Mouse (Mus musculus) neural tube, embryonic 14.5 days (tissue): ENCODE results near the gene Bcas3. TPM values are rescaled to one million over a fixed set of nuclear protein-coding genes. Genes with fewer than 3 reads are reported as not detected.

Experiments
- ATAC-seq: fragments of 200-750 bp; cut with Nextera tagmentation; 2 replicates; pipeline ENCODE4 v1.8.0; 2017; ENCODE audit warnings: low read depth, mild to moderate bottlenecking, moderate TSS enrichment, moderate library complexity
- H3K27ac ChIP-seq: fragments of 300-500 bp; sonication (generic); 2 replicates; pipeline ENCODE4 v1.5.1; 2014; ENCODE audit warnings: low read depth, mild to moderate bottlenecking, control low read depth, low read length, moderate library complexity, mixed read lengths
- H3K27me3 ChIP-seq: fragments of 300-500 bp; sonication (generic); 2 replicates; pipeline ENCODE4 v1.6.1; 2014; ENCODE audit warnings: low read length; ENCODE audit not compliant: control insufficient read depth, insufficient read depth
- H3K36me3 ChIP-seq: fragments of 300-500 bp; sonication (generic); 2 replicates; pipeline ENCODE4 v1.6.1; 2014; ENCODE audit warnings: low read length, mixed read lengths; ENCODE audit not compliant: control insufficient read depth, insufficient read depth
- H3K4me1 ChIP-seq: fragments of 300-500 bp; sonication (generic); 2 replicates; pipeline ENCODE4 v1.6.1; 2014; ENCODE audit warnings: low read length; ENCODE audit not compliant: control insufficient read depth, insufficient read depth
- H3K4me2 ChIP-seq: fragments of 300-500 bp; sonication (generic); 2 replicates; pipeline ENCODE4 v1.6.1; 2014; ENCODE audit warnings: mild to moderate bottlenecking, low read depth, low read length, control low read depth
- H3K4me3 ChIP-seq: fragments of 300-500 bp; sonication (generic); 2 replicates; pipeline ENCODE4 v1.5.1; 2014; ENCODE audit warnings: low read depth, low read length, control low read depth, mixed read lengths
- H3K9ac ChIP-seq: fragments of 300-500 bp; sonication (generic); replicated peaks from 2 replicates; pipeline ENCODE4 v1.6.1; 2014; ENCODE audit warnings: low read depth, mild to moderate bottlenecking, control low read depth, low read length, mixed read lengths
- H3K9me3 ChIP-seq: fragments of 300-500 bp; sonication (generic); 2 replicates; pipeline ENCODE4 v1.6.1; 2016; ENCODE audit warnings: low read length; ENCODE audit not compliant: control insufficient read depth
- WGBS: fragments of 180-500 bp; shearing (Covaris S2); extraction: QIAGEN DNeasy Blood & Tissue Kit; methylation state at CpG from one replicate; pipeline ENCODE4 v1.1.7; 2014; 5-methylcytosine and 5-hydroxymethylcytosine counted together
- polyA plus RNA-seq: library from polyadenylated mRNA; unstranded; fragments of >200 nt; fragmentation: Nextera tagmentation; extraction: Ambion mirVana; gene quantifications from 2 replicates; pipeline ENCODE4 v1.2.1, GENCODE M21; 2014

Gene Bcas3
- polyA plus RNA-seq, 1 experiment from 2014 or later = 30.9 TPM

DNA sequence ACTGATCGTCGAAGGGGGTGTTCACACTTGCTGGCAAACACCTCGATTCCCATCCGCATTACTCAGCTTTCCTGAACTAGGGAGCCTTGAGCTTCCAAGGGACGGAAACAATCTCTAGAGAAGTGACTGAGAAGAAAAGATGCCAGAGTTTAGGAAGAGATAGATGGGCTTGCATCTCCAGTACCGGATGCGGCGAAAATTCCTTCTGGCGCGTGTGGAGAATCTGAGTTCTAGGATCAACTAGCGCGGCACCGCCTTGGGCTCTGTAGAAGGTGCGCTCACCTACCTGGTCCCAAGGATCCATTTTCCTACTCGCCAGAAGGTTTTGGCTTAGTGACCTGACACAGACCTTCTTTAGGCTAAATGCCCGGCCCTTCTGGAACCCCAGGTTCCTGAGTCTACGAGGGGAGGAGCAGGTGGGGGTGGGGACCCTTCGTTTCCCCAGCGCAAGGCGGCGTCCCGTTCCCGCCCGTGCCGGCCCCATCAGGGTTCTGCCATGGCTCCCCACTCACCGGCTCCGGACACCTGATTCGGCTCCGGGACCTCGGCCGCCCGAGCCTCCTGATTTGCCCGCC lies 478.8 kb downstream of the Bcas3 start:
- ATAC-seq = no peak
- Histone ChIP-seq H3K4me2 (peak overlapping the region; percentile 46; the same call in 1 of the 2 replicates), H3K27me3 (peaks cover 63% of the 10 kb centered on the region), H3K4me3 (peak overlapping the region; percentile 29), H3K9me3 (no peaks in the 10 kb centered on the region), H3K4me1 (0 out of 2 replicates have a peak, but pooled peaks cover 6% of the 10 kb centered on the region), H3K9ac (no peak overlapping the region), H3K36me3 (no peaks in the 10 kb centered on the region), H3K27ac (no peak overlapping the region)
- WGBS = 1% methylated on average over 33 of the region's 33 CpGs

DNA sequence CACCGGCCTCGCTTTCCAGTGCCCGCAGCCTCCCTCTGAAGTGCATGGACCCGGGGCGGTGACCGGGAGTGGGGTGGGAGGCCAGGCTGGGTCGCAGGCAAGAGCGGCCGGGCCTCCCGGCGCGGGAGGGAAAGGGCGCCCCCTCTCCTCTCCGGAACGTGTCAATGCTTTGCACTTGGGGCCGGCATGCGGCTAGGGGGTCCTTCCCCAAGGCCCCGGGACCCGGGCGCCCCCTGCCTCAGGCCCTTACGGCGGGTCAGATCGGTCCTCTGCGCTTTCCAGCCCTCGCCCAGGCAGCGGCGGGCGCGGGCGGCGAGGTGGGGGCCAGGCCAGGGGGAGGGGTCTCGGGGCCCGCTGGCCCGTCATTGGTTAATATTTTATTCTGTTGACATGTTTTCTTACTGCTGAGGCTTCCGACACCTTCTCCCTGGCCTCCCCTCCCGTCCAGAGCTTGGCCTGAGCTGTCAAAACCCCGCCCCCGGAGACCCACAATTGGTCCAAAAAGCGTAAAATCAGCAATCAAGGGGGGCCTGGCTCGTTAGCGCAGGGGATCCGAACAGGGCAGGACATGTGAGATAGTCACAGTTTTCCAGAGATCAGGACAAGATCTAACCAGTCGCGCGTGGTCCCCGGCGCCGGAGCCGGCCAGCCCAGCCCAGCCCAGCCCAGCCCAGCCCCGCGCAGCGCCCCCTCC lies 479.4 kb downstream of the Bcas3 start, which contains the start of gene Tbx2:
Tbx2 (plus strand) TSS at position 321 of the 694 bp plus-strand sequence.
- H3K4me2 ChIP-seq = peak within 1 kb of the TSS; percentile 46
- WGBS = under 1% methylated on average over 47 of the region's 52 CpGs
- peak within 1 kb of the TSS; percentile 41; the same call in 1 of the 2 replicates for H3K9ac ChIP-seq
- peak within 1 kb of the TSS; percentile 29 for H3K4me3 ChIP-seq
- ATAC-seq = peak; percentile 47; the same call in 1 of the 2 replicates
- H3K27ac ChIP-seq = no peak within 1 kb of the TSS
- H3K27me3 ChIP-seq = peaks cover 56% of the 10 kb centered on the region
- no peaks in the 10 kb centered on the region for H3K36me3 ChIP-seq
- H3K9me3 ChIP-seq = no peaks in the 10 kb centered on the region
- 0 out of 2 replicates have a peak, but pooled peaks cover 6% of the 10 kb centered on the region for H3K4me1 ChIP-seq

DNA sequence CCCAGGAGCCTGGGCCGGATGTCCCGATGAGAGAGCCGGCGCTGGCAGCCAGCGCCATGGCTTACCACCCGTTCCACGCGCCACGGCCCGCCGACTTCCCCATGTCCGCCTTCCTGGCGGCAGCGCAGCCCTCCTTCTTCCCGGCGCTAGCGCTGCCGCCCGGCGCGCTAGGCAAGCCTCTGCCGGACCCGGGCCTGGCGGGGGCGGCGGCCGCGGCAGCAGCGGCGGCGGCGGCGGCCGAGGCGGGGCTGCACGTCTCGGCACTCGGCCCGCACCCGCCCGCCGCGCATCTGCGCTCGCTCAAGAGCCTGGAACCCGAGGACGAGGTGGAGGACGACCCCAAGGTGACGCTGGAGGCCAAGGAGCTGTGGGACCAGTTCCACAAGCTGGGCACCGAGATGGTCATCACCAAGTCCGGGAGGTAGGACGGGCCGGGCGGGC lies 480.1 kb downstream of the Bcas3 start:
- H3K4me1 ChIP-seq = 0 out of 2 replicates have a peak, but pooled peaks cover 6% of the 10 kb centered on the region
- H3K27me3 ChIP-seq = peaks cover 49% of the 10 kb centered on the region
- H3K9ac ChIP-seq = peak overlapping the region; percentile 41; the same call in 1 of the 2 replicates
- peak overlapping the region; percentile 29 for H3K4me3 ChIP-seq
- H3K36me3 ChIP-seq = no peaks in the 10 kb centered on the region
- WGBS = 1% methylated on average over 38 of the region's 54 CpGs
- H3K4me2 ChIP-seq = peak overlapping the region; percentile 46
- no peak for ATAC-seq
- H3K9me3 ChIP-seq = no peaks in the 10 kb centered on the region
- no peak overlapping the region for H3K27ac ChIP-seq

DNA sequence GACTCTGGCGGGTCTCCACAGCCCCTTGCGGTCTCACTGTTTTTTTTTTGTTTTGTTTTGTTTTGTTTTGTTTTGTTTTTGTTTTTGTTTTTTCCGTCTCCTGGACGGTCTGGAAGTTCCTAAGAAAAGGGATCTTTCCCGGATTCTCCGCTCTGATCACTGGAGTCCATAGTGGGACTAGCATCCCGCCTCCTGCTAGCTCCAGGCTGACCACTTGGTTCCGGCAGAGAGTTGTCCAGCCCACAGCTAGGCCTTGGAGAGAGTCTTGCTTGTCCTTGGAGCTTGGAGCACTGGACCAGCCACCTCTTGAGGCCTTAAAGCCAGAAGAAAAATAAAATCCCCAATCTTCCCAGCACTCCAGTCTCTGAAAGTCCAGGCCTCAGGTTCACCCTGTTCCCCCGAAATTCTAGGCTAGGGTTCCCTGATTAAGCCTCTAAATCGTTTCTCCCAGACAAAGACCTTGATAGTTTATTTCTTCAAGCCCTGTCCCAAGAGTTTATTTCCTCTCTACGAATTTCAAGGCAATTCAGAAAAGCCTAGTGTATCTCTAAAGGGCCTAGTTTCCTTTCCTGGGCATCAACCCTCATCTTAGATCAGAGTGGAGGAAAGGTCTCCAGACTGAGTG lies 480.9 kb downstream of the Bcas3 start:
- peak overlapping the region; percentile 29; the same call in 1 of the 2 replicates for H3K4me3 ChIP-seq
- no peaks in the 10 kb centered on the region for H3K36me3 ChIP-seq
- peaks cover 51% of the 10 kb centered on the region for H3K27me3 ChIP-seq
- 0 out of 2 replicates have a peak, but pooled peaks cover 6% of the 10 kb centered on the region for H3K4me1 ChIP-seq
- no peak overlapping the region for H3K9ac ChIP-seq
- 3% methylated on average over 11 of the region's 11 CpGs for WGBS
- ATAC-seq = no peak
- H3K9me3 ChIP-seq = no peaks in the 10 kb centered on the region
- no peak overlapping the region for H3K4me2 ChIP-seq
- H3K27ac ChIP-seq = no peak overlapping the region

DNA sequence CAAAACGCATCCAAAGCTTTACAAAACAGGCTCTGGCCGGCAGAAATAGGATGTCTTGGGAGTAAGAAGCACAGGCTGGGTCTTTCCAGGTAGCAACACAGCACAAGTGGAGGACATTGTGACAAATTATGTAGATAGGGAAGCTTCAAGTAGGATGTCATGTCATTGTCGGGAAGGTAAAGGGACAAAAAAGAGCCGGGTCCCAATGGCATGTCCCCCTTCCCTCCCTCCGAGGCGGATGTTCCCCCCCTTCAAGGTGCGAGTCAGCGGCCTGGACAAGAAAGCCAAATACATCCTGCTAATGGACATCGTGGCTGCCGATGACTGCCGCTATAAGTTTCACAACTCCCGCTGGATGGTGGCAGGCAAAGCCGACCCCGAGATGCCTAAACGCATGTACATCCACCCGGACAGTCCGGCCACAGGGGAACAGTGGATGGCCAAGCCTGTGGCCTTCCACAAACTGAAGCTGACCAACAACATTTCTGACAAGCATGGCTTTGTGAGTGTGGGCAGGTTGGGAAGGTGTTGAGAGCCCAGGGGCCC lies 481.5 kb downstream of the Bcas3 start:
- ATAC-seq = no peak

DNA sequence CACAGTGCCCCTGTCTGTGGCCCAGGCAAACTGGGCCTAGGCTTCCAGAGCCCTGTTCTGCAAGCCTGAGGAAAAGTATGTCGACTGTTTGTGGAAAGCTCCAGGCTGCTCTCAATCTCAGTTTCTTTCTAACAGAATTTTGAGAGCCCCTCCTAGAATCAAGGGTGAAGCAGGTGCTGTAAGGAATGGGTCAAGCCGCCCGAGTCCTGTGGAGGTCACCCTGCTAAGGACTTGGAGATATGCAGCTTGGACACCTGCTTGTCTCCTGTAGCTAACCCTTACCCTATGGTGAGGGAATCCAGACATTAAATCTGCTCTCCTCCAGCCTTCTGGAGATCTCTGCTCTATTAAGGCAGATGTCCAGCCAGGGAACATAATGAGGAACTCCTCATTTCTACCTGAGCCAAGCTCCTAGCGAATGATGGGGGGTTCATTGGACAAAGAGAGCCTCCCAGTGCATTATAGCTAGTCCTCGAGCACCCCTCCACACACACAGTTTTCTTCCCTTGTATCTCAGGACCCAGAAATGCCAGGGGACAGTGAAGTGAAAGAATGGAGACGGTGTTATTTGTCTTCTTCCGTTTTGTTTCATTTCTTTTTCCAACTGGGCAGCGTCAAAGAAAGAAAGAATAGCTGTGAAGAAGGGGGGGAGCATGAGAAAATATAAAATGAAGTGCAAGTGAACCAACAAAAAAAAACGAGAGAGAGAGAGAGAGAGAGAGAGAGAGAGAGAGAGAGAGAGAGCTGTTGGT lies 482.2 kb downstream of the Bcas3 start:
- H3K27me3 ChIP-seq = peaks cover 54% of the 10 kb centered on the region
- 0 out of 2 replicates have a peak overlapping the region, but pooled peaks have one; percentile 26 for H3K9ac ChIP-seq
- peak overlapping the region; percentile 29 for H3K4me3 ChIP-seq
- 6% methylated on average over 9 of the region's 9 CpGs for WGBS
- peak overlapping the region; percentile 20; the same call in 1 of the 2 replicates for H3K4me2 ChIP-seq
- no peaks in the 10 kb centered on the region for H3K9me3 ChIP-seq
- H3K4me1 ChIP-seq = 0 out of 2 replicates have a peak, but pooled peaks cover 6% of the 10 kb centered on the region
- no peaks in the 10 kb centered on the region for H3K36me3 ChIP-seq
- ATAC-seq = no peak
- no peak overlapping the region for H3K27ac ChIP-seq

More for the DNA sequence above, 481.5 kb downstream of the Bcas3 start:
- Histone ChIP-seq H3K27me3 (peaks cover 52% of the 10 kb centered on the region), H3K4me2 (peak overlapping the region; percentile 20; the same call in 1 of the 2 replicates), H3K4me1 (0 out of 2 replicates have a peak, but pooled peaks cover 6% of the 10 kb centered on the region), H3K27ac (no peak overlapping the region), H3K9me3 (no peaks in the 10 kb centered on the region), H3K9ac (no peak overlapping the region), H3K4me3 (peak overlapping the region; percentile 29), H3K36me3 (no peaks in the 10 kb centered on the region)
- 3% methylated on average over 17 of the region's 17 CpGs for WGBS

DNA sequence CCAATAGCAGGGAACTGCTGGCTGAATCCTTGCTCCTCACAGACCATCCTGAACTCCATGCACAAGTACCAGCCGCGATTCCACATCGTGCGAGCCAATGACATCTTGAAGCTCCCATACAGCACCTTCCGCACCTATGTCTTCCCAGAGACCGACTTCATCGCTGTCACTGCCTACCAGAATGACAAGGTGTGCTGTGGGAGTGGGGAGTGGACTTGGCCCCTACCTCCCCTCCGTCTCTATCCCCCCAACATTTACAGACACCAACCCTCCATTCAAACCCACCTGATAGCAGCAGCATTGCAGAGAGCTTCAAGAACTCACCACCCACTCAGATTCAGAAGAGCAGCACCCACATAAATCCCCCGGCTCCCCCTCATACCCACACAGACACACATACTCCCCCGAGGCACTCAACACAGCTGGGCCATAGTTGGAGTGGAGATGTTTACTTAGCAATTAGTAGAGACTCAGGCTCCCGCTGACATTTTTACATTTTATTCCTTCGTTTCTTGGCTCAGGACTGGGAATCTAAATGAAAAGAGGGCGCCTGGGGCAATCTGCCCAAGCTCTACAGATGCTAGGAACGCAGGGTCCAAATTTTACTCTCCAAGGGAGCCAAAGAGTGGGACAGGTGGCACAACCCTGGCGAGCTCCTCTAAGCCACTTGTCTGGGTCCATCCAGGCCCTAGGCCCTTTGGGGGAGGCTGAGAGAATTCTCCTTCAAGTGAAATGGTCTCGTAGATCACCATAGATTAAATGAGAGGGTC lies 483.0 kb downstream of the Bcas3 start:
- peak overlapping the region; percentile 11 for H3K4me3 ChIP-seq

More for the DNA sequence above, 483.0 kb downstream of the Bcas3 start:
- H3K9ac ChIP-seq = no peak overlapping the region
- ATAC-seq = no peak
- no peaks in the 10 kb centered on the region for H3K9me3 ChIP-seq
- WGBS = 6% methylated on average over 16 of the region's 16 CpGs
- H3K27me3 ChIP-seq = peaks cover 56% of the 10 kb centered on the region
- no peak overlapping the region for H3K27ac ChIP-seq
- H3K4me2 ChIP-seq = peak overlapping the region; percentile 20; the same call in 1 of the 2 replicates
- peaks cover 10% of the 10 kb centered on the region; the same call in 1 of the 2 replicates for H3K4me1 ChIP-seq
- no peaks in the 10 kb centered on the region for H3K36me3 ChIP-seq
